Mouse (Mus musculus) thymus, postnatal 14 days (tissue): Measurements from ENCODE around the gene Bmp2k.

ENCODE experiments used
- DNase-seq: peaks from one replicate; pipeline ENCODE4 v3.0.0; 2021

Bmp2k gene

DNA sequence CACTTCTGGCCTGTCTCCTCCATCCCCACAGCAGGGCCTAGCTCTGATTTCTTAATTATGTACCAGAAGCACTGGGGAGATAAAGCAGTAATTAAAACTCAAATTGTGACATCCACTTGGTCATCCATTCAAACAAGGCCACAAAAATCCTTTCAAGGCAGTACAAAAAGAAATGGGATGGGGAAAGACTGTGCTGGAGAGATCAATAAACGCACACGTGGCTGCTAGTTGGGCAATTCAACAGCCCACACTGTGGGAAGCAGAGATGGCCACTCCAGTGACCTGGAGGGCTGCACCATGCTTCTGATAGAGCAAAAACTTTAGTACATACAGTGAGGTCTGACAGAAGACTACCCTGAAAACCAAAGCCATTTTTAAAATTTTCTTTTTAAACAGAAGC, 112.6 kb downstream of the Bmp2k start:
- DNase-seq, result no peak

DNA sequence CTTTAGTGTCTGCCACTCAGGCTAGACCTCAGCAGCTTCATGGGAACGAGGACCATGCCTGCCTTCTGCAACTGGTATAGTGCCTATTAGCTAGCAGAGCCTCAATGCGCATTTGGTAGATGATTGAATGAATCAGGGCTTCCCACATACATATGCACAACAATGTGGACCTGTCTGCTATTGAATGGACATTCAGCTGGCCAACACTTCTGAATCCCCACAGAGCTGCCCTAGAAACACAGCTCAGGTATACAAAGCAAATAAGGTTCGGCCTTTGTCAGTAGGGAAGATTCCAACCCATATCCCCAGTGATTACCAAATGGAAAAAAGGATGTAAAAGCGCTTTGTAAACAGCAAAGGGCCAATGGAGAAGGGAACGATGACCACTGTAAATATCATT, 113.2 kb downstream of the Bmp2k start:
- no peak for DNase-seq

DNA sequence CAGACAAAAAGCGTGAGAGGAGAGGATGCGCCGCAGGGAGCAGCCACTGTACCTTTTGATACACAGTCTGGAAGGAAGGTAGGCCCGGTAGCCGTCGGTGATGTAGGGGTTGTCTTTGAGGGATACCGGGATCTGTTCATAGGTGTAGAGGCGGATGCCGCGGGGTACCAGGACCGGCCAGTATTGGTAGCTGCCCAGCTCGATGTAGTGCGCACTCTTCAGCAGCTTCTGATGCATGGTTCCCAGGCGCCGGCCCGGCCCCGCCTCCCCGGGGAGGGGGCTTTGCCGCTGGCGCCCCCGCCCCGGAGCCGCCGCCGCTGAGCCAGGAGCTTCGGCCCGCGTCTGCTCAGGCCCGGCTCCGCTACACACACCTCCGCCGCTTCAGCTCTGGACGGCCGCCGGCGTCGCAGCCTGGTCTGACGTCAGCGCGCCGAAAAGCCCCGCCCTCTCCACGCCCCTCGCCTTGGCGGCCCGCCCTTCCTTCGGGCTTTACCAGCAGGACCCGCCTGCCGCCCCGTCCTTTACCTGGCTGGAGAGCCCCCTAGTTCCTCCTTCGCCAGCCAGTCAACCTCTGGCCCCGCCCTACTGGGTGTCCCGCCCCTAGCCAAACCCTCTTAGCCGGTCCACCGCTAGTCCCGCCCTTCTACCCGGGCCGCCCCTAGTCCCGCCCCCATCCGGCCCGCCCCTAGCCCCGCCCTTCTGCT, 113.9 kb downstream of the Bmp2k start, which contains the start of gene Paqr3:
Gene Paqr3, minus strand, starts transcription at position 390 of the 704 bp plus-strand sequence.
- DNase-seq, result peak; percentile 96

DNA sequence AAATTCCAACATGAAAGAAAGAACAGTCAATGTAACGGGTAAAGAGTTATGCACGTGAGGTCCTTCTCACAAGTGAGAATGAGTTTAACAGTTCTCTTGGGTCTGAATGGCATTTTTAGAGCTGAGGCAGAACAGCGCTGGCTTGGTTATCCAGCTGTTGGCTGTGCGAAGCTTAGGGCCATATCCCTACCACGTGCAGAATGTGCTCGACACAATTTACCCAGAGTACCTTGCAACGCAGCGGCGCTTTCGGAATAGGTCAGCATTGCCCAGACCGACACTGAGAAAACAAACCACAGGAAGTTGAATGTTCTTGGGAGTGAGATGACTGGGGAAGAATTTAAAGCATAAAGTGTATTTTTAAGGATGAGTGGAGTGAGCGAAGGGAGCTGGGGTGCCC, 127.5 kb downstream of the Bmp2k start:
- DNase-seq, result no peak

DNA sequence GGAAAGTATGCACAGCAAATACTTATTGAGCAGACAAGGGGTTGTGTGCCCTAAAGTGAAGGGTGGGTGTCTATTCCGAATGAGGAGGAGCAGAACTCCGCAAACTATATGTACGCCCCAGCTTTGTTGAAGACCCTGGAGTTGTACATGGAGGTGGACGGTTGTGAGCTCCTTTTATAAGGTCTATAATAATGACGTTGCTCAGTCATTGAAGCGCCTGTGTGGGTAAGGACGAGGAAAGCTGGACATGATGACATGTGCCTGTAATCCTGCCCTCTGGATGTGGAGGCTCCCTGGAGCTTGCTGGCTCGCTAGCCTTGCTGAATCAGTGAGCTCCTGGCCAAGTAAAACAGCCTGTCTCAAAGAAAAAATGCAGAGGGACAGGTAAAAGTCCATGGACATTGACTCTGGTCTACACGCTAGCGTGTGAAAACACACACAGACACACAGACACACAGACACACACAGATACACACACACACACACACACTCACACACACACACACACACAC, 128.0 kb downstream of the Bmp2k start:
- DNase-seq, result no peak

- DNase-seq, result peak; percentile 40
Observed at GRCm38 (mm10) chr5:97126005-97126404, 128.5 kb downstream of the Bmp2k start.

GRCm38 (mm10) chr5:97127284-97127683, 129.8 kb downstream of the Bmp2k start:
- DNase-seq, result no peak

DNA sequence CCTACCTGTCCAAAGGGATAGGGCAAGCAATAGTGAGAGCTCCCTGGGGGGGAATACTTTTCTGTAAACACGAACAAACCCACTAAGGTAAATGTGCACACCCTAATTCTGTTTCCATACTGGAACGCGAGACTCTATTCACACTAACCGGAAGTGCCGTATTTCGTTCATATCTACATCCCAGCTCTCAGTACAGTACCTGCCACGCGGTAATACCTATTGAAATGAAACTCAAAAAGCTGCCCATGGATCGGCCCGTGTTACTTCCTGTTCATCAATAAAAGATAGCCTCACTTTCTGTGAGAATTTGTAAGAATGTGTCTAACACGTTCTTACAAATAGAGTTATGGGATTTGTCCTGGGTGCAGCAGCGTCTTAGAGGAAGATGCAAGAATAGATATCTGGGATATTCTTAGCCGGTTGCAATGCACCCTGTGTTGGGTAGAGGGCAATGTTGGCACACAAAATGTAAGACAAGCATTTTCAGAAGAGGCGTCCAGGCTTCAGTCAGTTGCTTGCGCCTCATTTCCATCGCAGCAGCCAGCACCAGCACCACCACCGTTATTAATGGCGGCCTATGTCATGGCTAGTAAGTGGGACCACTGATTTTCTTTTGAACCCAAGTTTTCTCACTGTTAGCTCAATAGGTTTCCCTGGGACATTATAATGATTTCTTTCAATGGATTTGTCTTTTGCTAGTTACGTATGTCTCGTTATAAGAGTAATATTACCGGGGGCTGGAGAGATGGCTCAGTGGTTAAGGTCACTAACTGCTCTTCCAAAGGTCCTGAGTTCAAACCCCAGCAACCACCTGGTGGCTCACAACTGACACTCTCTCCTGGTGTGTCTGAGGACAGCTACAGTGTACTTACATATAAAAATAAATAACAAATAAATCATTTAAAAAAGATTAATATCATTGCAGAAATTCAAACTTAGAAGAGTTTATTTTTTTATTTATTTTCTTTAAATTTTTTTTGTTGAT, 131.0 kb downstream of the Bmp2k start:
- DNase-seq, result no peak

- DNase-seq, result no peak
Observed at GRCm38 (mm10) chr5:97129589-97129988, 132.1 kb downstream of the Bmp2k start.

DNA sequence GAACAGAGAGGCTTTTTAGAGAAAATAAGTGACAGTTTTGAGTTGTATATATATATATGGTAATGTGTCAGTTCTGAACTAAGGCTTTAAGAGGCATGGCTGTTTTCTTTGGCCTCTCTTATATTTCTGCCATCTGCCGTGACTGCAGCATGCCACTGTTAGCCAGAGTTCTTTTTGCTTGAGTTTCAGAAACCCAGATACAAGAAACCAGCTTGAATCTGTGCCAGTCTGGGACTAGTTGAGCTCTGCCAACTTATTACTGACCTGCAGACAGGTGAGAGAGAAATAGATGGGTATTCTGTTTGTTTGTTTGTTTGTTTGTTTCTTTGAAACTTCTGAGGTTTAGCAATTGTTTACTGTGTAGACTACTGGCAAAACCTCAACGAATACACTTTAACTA, 137.8 kb downstream of the Bmp2k start:
- no peak for DNase-seq
